Mouse (Mus musculus) adrenal gland, postnatal 4 days (tissue): ENCODE data around the gene Usp37. TPM values are rescaled to one million over a fixed set of nuclear protein-coding genes. Genes with fewer than 3 reads are reported as not detected.

ENCODE experiments used
- DNase-seq, 2 experiments: peaks; one replicate each; pipeline ENCODE4 v3.0.0; 2021 to 2022; ENCODE audit warnings: low spot score in 2 of 2, mixed read lengths in 2 of 2
- total RNA-seq, 2 experiments: library from RNA; stranded (reverse); gene quantifications; 2 replicates each; pipeline ENCODE4 v1.2.3; 2021

The Usp37 gene
- total RNA-seq, 2 experiments from 2014 or later, result 28.4 to 31.1 TPM

GRCm38 (mm10) chr1:74485792-74486191 is 58.3 kb downstream of the Usp37 start:
- no peak for DNase-seq

DNA sequence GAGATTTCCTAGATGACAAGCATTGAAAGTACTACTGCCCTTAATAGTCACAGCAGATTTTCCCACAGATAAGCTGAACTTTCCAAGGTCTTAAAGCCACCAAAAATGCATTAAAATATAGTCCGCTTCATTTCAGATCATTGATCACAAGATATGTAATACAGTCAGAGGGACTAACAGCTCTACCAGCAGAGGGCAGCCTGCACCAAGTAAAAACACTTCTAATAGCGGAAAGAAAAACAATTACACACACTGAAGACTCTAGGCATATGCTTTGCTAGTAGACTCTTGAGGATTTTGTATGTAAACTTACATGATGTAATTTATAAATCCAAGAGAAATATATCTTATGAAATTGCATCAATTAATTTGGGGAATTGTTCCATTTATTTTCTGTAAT is 83.8 kb downstream of the Usp37 start:
- DNase-seq, result no peak

GRCm38 (mm10) chr1:74452611-74453045 is 91.5 kb downstream of the Usp37 start:
- no peak for DNase-seq

DNA sequence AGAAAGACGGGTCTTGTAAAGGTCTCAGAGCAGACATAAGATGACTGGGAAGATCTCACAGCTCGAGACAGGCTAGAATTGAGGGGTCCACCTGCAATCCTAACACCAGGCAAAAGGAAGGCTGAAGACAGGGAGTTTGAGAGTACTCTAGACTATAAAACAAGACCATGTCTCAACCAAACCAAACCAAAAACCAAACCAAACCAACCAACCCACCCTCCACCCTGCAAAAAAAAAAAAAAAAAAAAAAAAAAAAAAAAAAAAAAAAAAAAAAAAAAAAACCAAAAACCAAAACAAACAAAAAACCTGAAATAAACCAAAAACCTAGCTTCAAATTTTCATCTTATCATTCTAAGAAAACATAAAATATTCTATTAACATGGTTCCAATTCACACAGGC is 99.5 kb downstream of the Usp37 start:
- no peak for DNase-seq

DNA sequence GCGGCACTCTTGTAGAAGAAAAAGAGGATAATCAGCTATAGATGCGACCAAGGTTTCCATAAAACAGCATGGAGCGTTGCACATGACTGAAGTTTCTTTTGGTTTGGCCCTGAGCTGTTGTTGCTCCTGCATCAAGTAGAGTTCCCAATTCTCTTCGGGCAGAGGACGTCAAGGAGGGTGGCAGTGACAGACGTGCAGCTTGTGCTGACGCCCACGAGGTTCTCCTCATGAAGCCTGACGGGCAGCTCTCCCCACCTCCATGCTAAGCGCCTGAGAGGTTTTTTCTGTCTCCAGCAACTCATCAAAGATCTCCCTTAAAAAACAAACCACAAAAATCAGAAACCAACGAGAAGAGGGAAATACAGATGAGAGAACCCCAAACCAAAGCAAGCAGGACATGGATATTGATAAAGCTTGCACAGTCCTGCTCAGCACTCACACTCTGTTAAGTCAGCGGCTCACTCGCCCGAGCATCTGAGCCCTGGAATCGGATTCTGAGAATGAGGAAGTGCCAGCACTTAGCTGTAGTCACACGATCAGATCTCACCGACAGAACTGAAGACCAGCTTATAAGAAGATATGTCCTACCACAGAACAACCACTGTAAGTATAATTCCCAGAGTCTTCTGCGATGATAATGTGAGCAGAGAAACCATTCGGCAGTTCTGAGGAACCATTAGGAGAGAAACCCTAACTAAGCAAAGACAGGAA is 104.8 kb downstream of the Usp37 start:
- no peak for DNase-seq

GRCm38 (mm10) chr1:74437702-74438427 is 106.2 kb downstream of the Usp37 start:
- DNase-seq, result peak in 1 of 2 experiments; percentile 47

DNA sequence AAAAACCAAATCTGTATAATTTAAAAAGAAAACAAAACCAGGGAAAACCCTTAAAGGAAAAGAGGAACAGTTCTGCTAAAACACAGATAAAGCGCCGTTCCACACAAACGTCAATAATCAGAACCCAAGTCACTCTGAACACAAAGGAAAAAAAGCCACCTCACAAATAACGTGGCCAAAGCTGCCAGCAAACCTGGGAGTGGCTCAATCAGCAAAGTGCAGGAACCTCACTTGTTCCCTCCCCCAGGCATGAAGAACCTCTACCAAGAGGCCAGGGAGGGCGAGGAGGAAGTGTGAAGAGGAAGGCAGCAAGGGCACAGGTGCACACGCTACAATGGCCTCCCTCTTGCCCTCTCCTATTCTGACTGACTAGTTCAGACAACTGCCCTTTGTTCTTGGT is 108.5 kb downstream of the Usp37 start:
- no peak for DNase-seq

GRCm38 (mm10) chr1:74434596-74434995 is 109.5 kb downstream of the Usp37 start:
- DNase-seq, result no peak

GRCm38 (mm10) chr1:74433220-74433619 is 110.9 kb downstream of the Usp37 start:
- no peak for DNase-seq

DNA sequence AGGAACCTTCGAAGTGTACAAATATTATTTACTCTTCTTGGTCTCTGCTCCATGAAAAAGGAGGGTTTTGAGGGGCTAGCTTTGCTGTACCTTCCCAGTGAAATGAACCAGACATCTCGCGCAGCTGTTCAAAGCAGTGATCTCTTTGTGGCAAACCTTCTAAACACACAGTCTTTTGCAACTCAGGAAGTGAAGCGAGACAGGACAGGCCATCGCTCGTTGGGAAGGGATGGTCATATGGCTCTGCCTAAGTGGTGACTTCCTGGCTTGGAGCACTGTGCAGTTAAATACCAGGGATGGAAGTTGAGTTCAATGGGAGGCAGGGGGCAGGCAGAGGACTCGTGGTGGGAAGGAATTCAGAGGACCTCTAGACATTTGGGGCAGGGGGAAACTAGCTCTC is 118.2 kb downstream of the Usp37 start:
- DNase-seq, result no peak

GRCm38 (mm10) chr1:74423147-74423546 is 120.9 kb downstream of the Usp37 start:
- no peak for DNase-seq

DNA sequence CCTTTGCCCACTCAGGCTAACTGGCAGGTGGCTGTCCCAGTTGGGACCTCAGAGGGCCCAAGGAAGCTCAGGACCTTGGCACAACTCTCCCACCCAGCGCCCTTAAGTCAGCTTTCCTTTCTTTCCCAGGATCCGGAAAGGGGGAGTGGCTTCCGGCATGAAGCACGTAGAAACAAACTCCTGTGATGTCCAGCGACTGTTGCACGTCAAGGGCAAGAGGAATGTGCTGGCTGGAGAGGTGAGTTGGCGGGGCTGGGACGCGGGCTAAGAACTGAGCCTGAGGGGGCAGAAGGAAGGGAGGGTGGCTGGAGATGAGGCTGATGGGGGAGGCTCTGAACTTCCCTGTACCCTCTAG is 124.7 kb downstream of the Usp37 start:
- no peak for DNase-seq

DNA sequence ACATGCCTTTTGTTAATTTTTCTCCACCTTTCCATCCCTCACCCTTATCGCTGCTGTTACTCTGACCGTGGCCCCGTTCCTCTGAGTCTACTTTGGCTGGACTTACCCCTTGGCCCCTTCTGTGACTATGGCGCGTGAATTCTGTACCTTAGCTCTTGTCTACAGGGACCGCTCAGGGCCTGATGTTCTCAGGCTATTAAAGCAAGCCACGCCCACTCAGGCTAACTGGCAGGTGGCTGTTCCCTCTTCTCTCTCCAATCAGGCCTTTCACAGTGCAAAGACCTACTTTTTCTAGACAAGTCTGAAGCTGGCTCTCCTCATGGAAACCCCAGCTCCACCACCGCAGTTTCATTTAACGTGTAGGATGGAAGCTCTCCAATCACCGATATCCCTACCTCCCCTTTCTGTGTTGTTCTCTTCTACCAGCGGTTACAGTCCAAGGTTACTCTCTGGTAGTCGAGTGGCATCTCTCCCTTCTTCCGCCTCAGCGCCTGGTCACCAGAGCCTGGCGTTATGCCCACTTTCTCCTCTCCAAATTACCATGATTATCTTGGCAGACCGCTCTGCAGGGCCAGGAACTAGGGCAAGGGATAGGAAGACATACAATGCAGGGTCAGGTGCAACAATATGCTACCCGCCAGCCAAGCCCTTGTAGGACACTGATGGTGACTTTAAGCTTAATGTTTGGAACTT is 125.2 kb downstream of the Usp37 start:
- no peak for DNase-seq

GRCm38 (mm10) chr1:74415143-74415542 is 128.9 kb downstream of the Usp37 start:
- no peak for DNase-seq

- no peak for DNase-seq
Observed at GRCm38 (mm10) chr1:74412711-74413110, 131.4 kb downstream of the Usp37 start.

- DNase-seq, result no peak
Observed at GRCm38 (mm10) chr1:74411753-74412325, 132.2 kb downstream of the Usp37 start.

GRCm38 (mm10) chr1:74408589-74409504 is 135.2 kb downstream of the Usp37 start, which contains the start of gene Vil1:
Gene Vil1 (plus strand): TSS chr1:74409376.
- no peak for DNase-seq

DNA sequence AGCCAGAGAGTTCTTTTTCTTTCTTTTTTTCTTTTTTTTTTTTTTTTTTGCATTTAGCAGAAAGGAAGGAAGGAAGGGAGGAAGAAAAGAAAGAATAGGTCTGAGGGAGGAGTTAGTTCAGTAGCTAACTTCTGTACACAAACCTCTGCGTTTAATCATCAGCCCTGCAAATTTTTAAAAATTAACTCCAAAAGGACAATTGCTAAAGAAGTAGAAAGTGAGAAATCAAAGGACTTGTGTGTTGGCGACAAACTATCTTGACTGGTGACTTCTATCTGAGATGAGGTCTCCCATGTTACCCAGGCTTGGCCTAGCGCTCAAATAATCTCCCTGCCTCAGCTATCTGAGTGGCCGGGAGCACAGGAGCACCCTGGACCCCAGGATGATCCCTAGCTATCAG is 139.9 kb downstream of the Usp37 start:
- no peak for DNase-seq

GRCm38 (mm10) chr1:74401015-74401702 is 142.9 kb downstream of the Usp37 start:
- no peak for DNase-seq

DNA sequence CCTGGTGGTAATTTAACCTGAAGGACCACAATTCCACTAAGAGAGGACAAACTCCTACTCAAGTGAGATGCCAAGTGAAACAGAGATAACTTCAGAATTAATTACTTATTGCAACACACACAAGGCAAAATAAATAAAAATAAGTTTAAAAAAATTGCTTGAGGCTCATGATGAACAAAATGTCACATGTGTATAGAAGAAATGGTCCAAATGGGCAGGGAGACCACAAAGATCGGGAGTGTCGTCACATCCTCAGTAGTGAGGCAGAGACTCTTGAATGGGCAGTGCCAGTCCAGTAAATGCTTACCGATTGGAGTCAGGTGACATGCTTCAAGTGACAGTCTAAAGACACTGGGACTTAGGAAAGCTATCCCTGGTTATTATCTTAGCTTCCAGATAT is 143.6 kb downstream of the Usp37 start:
- DNase-seq, result no peak
